ENCODE assay signal across 7 mouse cellular contexts in genomic region chr4:150283993-150284392, GRCm38 (mm10). TPM values are rescaled to one million over a fixed set of nuclear protein-coding genes. Genes with fewer than 3 reads are reported as not detected.
DNase-seq lines count a peak whose midpoint lies in the region; ATAC-seq and TF ChIP-seq lines count a peak whose summit lies in the region.

No protein-coding gene starts in this region.

- H3K36me3 ChIP-seq in neural tube, embryonic 11.5 days (ENCODE audit: control insufficient read depth, insufficient read depth, low read length), result no peaks in the 10 kb centered on the region
- no peaks in the 10 kb centered on the region for H3K36me3 ChIP-seq in kidney, adult 2 months (ENCODE audit: control insufficient read depth, insufficient read depth, low read length)

- DNase-seq in neural tube, embryonic 11.5 days (ENCODE audit: low spot score), result peak; percentile 38
- DNase-seq in neural tube, embryonic 10.5 days (ENCODE audit: extremely low spot score, low spot score), result no peak
- peak; percentile 89 for DNase-seq in kidney, adult 2 months
- peak; percentile 49 for DNase-seq in lung, postnatal 36 days
- DNase-seq in thymus, postnatal 0 days (ENCODE audit: low spot score), result no peak
- no peak for DNase-seq in spleen, adult 18-20 months

- WGBS in neural tube, embryonic 11.5 days, result 4% methylated on average over 6 of the region's 6 CpGs
- 17% methylated on average over 6 of the region's 6 CpGs for WGBS in kidney, adult 2 months

- H3K27me3 ChIP-seq in neural tube, embryonic 11.5 days (ENCODE audit: control insufficient read depth, insufficient read depth, low read length), result no peaks in the 10 kb centered on the region
- no peaks in the 10 kb centered on the region for H3K27me3 ChIP-seq in kidney, adult 2 months (replicated peaks; ENCODE audit: control insufficient read depth, insufficient read depth, low read length)

- H3K4me1 ChIP-seq in neural tube, embryonic 11.5 days (ENCODE audit: control insufficient read depth, insufficient read depth, low read length), result peaks cover 8% of the 10 kb centered on the region; the same call in 1 of the 2 replicates
- peaks cover 21% of the 10 kb centered on the region for H3K4me1 ChIP-seq in embryonic fibroblast, embryonic 13.5 days (ENCODE audit: control insufficient read depth, insufficient read depth, low read length)
- peaks cover 25% of the 10 kb centered on the region for H3K4me1 ChIP-seq in kidney, adult 2 months (ENCODE audit: control insufficient read depth, insufficient read depth, low read length)

- 0 out of 2 replicates have a peak overlapping the region, but pooled peaks have one; percentile 63 for H3K27ac ChIP-seq in neural tube, embryonic 11.5 days (ENCODE audit: low read depth, low read length)
- H3K27ac ChIP-seq in embryonic fibroblast, embryonic 13.5 days (ENCODE audit: insufficient read depth, low read length), result no peak overlapping the region
- H3K27ac ChIP-seq in kidney, adult 2 months (ENCODE audit: insufficient read depth, low read depth, low read length), result peak overlapping the region; percentile 73; the same call in 1 of the 2 replicates

- H3K4me3 ChIP-seq in neural tube, embryonic 11.5 days (ENCODE audit: low read depth, low read length), result peak overlapping the region; percentile 97
- peak overlapping the region; percentile 52; the same call in 1 of the 2 replicates for H3K4me3 ChIP-seq in embryonic fibroblast, embryonic 13.5 days (ENCODE audit: insufficient read depth, low read length)
- H3K4me3 ChIP-seq in kidney, adult 2 months (ENCODE audit: insufficient read depth, low read depth, low read length), result no peak overlapping the region

- TF ChIP-seq POLR2A in embryonic fibroblast, embryonic 13.5 days (IDR thresholded peaks at IDR 0.05; ENCODE audit: low read depth, low read length), result no peak
- TF ChIP-seq POLR2A in kidney, adult 2 months (IDR thresholded peaks at IDR 0.05; ENCODE audit: low read depth, low read length), result no peak

- peak overlapping the region; percentile 50 for H3K9ac ChIP-seq in neural tube, embryonic 11.5 days (ENCODE audit: low read length)

- TF ChIP-seq CTCF in embryonic fibroblast, embryonic 13.5 days (IDR thresholded peaks at IDR 0.05; ENCODE audit: borderline replicate concordance, insufficient read depth, low read length), result no peak
- 0 out of 2 replicates have a peak, but pooled peaks have one; percentile 17 for TF ChIP-seq CTCF in kidney, adult 2 months (conservative IDR thresholded peaks at IDR 0.05; ENCODE audit: insufficient read depth, insufficient read length, low read depth, low read length)

- peak overlapping the region; percentile 45 for H3K4me2 ChIP-seq in neural tube, embryonic 11.5 days (ENCODE audit: low read depth)

- no peak for ATAC-seq in neural tube, embryonic 11.5 days (ENCODE audit: insufficient read depth, low FRiP score, low TSS enrichment)

- no peaks in the 10 kb centered on the region for H3K9me3 ChIP-seq in neural tube, embryonic 11.5 days (ENCODE audit: control insufficient read depth, low read length)

RNA-seq across cellular contexts. Expression of gene Rere, which starts 2.5 kb away (rescaled TPM):
- polyA plus RNA-seq in neural tube, embryonic 11.5 days (2014; fragmentation: Nextera tagmentation; extraction: Ambion mirVana), result 51.5 and 52.0 TPM in 2 replicates
- 47.2 and 59.0 TPM in 2 replicates for polyA plus RNA-seq in embryonic fibroblast, embryonic 13.5 days (2011; ENCODE audit: insufficient read length, low read depth, missing spikeins)
- polyA plus RNA-seq in kidney, adult 2 months (2012; rRNA removed), result 45.6 and 58.8 TPM in 2 replicates
- 9.8 and 13.6 TPM in 2 replicates for polyA plus RNA-seq in thymus, postnatal 0 days (2015; fragmentation: Nextera tagmentation; extraction: Ambion mirVana)

RNA-seq across cellular contexts. Expression of gene Eno1, which starts 47.5 kb away (rescaled TPM):
- polyA plus RNA-seq in neural tube, embryonic 11.5 days (2014; fragmentation: Nextera tagmentation; extraction: Ambion mirVana), result 1,923 and 1,983 TPM in 2 replicates
- polyA plus RNA-seq in embryonic fibroblast, embryonic 13.5 days (2011; ENCODE audit: insufficient read length, low read depth, missing spikeins), result 672 and 858 TPM in 2 replicates
- 630 and 636 TPM in 2 replicates for polyA plus RNA-seq in kidney, adult 2 months (2012; rRNA removed)
- polyA plus RNA-seq in thymus, postnatal 0 days (2015; fragmentation: Nextera tagmentation; extraction: Ambion mirVana), result 700 and 780 TPM in 2 replicates

Comparison
In these comparisons a context has a peak if more than half of its experiments do, and no peak if none do; other contexts are left out.
1. DNase-seq: peak in neural tube, embryonic 11.5 days (single experiment), kidney, adult 2 months (single experiment) and lung, postnatal 36 days (single experiment); none in neural tube, embryonic 10.5 days (single experiment), thymus, postnatal 0 days (single experiment) and spleen, adult 18-20 months (0 of 2).